Mouse (Mus musculus) left cerebral cortex, adult 11 months (tissue): ENCODE results near the gene Slc11a2.
A peak's percentile ranks its signal among the peaks of the same experiment; 100 is the strongest.
"Not testable (repeated sequence)": the region's sequence is repeated elsewhere in the genome, so short reads cannot be mapped to it uniquely, and the experiment has no call there.

Source experiments
- DNase-seq: peaks from one replicate; pipeline ENCODE4 v3.0.0; 2022; ENCODE audit warnings: low spot score

Gene Slc11a2

GRCm38 (mm10) chr15:100436112-100436511 is 11.2 kb upstream of the Slc11a2 start:
- DNase-seq: no peak

DNA sequence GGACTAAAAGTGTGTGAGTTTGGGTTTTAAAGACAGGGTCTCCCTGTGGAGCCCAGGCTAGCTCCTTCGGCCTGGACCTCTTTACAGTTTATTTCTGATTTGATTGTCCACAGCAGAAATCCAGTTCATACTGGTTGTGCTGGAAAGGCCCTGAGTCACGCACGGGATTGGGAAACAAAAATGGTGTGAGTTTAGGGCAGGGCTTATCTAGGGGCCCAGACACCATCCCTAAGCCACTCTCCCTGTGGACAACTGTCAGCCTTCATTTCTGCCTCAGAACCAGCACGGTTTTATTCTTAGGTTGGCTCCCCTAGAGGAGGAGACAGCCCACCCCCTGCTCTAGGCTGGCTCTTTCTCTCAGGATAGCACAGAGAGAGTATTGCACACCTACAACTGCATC is 8.4 kb upstream of the Slc11a2 start:
- no peak for DNase-seq

- no peak for DNase-seq
Observed at GRCm38 (mm10) chr15:100429959-100430565, 5.2 kb upstream of the Slc11a2 start.

- DNase-seq: no peak
Observed at GRCm38 (mm10) chr15:100428296-100428905, 3.5 kb upstream of the Slc11a2 start.

- no peak for DNase-seq
Observed at GRCm38 (mm10) chr15:100423916-100424315, 956 bp downstream of the Slc11a2 start.

DNA sequence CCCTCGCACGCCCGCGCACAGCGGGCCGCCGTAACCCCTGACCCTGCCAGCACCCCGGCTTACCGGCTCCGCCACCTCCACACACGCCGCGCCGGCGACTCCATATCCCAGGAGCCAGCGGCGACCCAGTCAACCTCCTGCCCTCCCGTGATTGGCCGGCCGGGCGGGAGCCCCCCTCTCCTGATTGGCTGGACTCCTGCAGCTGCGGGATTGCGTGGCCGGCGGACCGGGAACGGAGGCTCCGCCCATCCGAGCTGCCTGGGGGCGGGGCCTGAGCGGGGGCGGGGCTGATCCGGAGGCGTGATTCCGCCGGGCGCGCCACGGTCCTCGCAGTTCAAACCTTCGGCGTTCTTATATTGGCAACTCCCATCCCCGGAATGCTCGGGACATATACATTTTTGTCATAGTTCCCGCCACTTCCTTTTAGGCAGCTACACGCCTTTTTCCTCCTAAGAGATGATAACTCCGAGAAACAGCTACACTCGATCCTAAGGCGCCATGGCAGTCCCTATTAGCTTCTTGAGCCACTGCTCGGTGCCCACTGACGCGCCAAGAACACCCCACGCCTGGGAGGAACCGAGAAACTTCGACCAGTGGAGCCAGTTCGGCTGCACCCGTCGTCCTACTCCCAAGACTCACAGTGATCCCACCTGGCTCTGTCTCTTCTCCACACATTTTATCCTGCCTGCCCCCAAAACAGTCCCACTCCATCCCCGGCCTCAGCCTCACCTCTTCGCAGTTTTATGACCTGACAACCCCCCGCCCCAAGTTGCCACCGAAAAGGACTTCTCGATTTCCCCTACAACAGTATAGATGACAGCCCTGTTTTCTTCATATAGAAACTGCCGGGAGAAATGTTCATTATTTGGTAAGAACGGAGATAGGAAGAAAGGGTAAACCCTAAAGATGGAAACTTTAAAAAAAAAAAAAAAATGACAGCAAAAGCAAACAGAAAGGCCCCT is 1.7 kb downstream of the Slc11a2 start:
- peak; percentile 94 for DNase-seq

GRCm38 (mm10) chr15:100422476-100422875 is 2.4 kb downstream of the Slc11a2 start:
- no peak for DNase-seq

GRCm38 (mm10) chr15:100421758-100422197 is 3.1 kb downstream of the Slc11a2 start, which contains the start of gene Gm5475:
Gene Gm5475, plus strand, starts transcription at chr15:100422147.
- not testable (repeated sequence) for DNase-seq

DNA sequence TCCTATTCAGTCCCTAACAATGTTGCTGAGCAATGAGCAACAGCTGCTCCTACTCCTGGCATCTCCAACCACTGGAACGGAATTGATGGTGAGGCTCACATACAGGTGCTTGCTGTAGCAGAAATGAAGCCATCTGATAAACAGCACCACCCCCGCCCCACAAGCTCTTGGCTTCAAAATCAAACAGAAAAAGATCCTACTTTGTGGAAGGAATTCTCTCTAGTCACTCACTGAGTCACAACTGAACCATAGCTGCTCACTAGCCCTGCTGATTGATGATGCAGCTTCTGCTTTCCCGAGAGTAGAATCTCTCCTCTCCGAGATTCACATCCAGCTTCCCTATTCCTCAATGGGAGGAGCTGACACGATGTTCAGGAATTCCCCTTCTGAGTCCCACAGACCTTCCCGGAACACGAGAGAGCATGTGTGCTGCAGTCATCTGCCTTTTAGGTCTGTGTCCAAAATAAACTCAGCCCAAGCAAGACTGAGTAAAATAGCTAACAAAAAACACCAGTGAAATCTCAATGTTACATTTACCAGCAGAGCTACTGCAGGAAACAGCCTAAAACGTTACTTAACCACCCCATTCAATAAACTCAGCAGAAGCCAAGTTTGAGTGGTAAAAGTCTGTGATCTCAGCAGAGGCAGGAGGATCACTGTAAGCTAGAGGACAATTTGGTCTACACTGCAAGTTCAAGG is 3.7 kb downstream of the Slc11a2 start:
- DNase-seq: no peak

DNA sequence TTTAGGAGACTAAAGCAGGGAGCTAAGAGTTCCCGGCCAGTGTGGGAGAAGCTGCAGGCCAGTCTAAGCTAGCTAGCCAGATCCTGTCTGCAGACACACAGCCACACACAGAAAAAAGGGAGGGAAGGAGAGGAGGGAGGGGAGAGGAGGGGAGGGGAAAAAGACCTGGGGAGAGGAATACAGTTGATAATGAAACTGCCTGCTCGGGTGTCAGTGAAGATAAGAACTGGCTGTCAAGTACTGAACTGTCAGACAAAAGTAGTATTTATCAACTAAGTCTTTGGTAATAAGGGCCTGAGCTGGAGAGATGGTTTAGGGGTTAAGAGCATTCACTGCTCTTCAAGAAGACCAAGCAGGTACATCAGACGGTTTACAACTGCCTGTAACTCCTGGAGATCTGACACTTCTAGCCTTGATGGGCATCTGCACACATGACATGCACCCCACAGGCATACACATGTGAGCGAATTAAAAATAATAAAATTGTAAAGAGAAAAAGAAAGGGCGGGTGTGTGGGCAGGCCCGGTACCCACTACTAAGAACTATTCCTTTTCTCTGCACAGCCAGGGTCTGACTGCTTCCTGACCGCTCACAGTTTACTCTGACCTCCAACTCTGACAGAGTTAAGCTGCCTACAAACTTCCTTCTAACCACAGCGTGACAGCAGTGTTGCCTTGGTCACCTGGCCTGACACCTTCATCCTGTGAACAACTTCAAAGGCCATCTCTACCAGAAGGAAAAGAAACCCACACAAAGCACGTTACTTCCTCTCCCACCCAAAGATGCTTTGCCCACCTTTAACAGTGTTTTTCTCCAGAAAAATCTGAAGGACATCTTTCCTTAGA is 4.7 kb downstream of the Slc11a2 start:
- no peak for DNase-seq

DNA sequence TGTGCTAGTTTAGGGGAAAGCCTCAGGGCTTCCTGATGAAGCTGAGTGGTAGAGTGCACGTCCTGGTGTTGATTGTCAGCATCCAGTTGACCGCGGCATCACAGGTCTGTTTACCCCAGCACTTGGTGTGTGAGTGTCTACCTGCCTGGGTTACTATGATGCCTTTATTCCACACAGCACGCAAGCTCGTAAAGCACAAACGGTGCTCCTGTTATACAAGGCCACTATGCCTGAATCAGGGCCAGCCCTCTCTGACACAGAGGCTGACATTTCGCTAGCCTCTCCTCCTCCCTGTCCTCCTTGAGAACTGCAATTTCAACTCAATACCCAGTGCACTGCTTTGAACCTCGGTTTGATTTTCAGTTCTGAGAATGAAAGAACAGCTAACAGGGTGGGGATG is 5.6 kb downstream of the Slc11a2 start:
- DNase-seq: no peak

DNA sequence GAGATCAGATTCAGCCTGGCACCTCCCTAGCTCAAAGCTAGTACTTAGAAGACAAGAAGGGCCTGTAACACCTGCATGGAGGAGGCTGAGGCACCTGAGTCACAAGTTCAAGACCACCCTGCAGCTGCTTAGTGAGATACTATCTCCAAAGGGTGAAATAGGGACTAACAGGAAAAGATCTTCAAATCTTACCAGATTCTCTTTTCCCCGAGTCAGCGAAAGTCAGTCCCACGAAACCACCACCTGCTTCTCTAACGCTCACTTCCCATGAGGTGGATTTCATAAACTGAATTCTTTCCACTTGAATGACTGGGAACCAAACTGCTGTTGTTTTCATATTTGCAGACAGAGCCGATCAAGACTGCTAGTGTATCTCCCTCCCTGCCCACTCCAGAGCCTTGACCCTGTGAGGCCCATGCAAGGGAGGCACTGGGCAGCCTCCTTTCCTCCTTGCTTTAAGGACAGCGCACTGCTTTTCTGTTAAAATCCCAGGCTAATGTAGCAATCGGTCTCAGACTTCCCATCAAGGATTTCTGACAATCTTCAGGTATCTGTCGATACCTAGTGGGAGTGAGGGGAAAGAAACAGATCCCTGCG is 6.9 kb downstream of the Slc11a2 start:
- no peak for DNase-seq

DNA sequence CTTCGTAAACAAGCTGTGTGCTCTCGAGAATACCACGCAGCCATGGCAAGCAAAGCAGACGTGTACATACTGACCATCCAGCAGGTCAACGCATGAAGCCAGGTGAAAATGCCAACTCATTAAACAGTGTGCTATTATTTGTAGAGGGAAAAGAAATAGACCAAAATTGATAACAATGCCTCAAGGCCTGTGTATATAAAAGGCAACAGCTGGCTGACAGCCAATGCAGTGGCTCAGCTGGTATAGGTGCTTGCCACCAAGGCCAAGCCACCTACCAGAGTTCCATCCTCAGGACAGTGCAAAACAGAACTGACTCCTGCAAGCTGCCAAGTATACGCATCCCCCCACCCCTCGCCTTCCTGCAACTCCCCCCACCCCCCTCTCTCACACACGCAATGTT is 9.2 kb downstream of the Slc11a2 start:
- DNase-seq: no peak

- DNase-seq: no peak
Observed at GRCm38 (mm10) chr15:100414942-100415341, 9.9 kb downstream of the Slc11a2 start.

DNA sequence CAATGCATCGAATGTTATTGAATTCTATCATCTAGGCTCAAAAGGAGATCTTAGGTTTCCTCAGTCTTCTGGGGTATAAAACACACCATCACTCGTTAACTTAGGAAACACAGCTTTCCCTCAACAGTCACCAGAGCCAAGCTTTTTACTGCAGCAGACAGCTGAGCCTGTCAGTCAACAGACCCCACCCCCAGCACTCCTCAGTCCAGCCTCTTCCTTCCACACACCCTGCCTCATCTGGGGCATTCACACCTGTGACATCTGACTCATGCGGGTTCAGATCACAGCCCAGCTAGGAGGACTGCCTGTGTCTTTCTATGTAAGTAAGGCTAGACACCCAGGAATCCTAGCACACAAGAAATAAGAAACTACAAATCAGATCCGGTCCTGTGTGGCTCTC is 10.9 kb downstream of the Slc11a2 start:
- DNase-seq: no peak

GRCm38 (mm10) chr15:100413306-100413705 is 11.6 kb downstream of the Slc11a2 start:
- DNase-seq: no peak

DNA sequence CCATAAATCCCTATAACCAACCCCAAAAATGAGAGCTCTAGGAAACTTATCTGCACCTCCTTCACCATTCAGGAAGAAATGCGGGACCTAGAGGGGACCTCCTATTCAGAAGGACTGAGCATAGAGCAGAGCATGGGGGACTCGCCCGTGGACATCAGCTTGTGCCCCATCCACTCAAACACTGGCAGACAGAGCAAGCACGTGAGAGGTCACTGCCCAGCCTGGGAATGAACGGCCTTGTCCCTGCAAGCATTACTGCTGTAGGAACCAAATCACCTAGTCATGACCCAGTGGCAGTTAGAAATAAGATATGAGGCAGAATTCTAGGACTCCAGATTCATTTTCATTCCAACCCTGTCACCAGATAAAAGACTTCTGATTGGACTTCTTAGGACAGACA is 13.1 kb downstream of the Slc11a2 start:
- no peak for DNase-seq

- no peak for DNase-seq
Observed at GRCm38 (mm10) chr15:100410918-100411672, 13.8 kb downstream of the Slc11a2 start.

DNA sequence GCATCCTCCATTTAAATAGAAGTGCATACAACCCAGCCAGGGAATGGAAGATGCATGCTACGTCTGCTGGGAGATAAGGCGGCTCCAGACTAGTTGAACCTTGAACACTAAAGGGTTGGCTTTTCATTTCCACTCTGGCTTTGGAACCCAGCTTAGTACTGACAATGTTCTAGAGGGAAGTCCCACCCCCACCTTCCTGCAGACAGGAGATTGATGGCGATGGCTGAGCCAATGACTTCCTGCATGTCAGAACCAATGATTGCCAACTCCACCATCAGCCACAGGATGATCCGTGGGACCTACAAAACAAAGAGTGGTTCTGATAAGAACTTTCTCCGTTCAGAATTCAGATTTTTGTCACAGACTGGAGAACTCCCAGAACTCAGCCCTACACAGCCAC is 18.8 kb downstream of the Slc11a2 start:
- no peak for DNase-seq
